Mouse (Mus musculus) heart, embryonic 11.5 days (tissue): Measurements from ENCODE around the gene Nupr1l. TPM values are rescaled to one million over a fixed set of nuclear protein-coding genes. Genes with fewer than 3 reads are reported as not detected.
"Not testable (repeated sequence)": the region's sequence is repeated elsewhere in the genome, so short reads cannot be mapped to it uniquely, and the experiment has no call there.

Experiments
- ATAC-seq: fragments of 200-750 bp; cut with Nextera tagmentation; replicated peaks from 2 replicates; pipeline ENCODE4 v1.8.0; 2017; ENCODE audit warnings: moderate library complexity; ENCODE audit not compliant: insufficient number of reproducible peaks, low FRiP score, low TSS enrichment
- H3K27ac ChIP-seq: fragments of 300-500 bp; sonication (generic); 2 replicates; pipeline ENCODE4 v1.5.1; 2014; ENCODE audit warnings: mild to moderate bottlenecking, low read depth, low read length
- H3K27me3 ChIP-seq: fragments of 300-500 bp; sonication (generic); 2 replicates; pipeline ENCODE4 v1.6.1; 2014; ENCODE audit warnings: mild to moderate bottlenecking, low read length, mixed read lengths; ENCODE audit not compliant: control insufficient read depth, insufficient read depth
- H3K36me3 ChIP-seq: fragments of 300-500 bp; sonication (generic); 2 replicates; pipeline ENCODE4 v1.6.1; 2014; ENCODE audit warnings: mild to moderate bottlenecking, low read length, moderate library complexity, mixed read lengths; ENCODE audit not compliant: control insufficient read depth, insufficient read depth
- H3K4me1 ChIP-seq: fragments of 300-500 bp; sonication (generic); 2 replicates; pipeline ENCODE4 v1.6.1; 2014; ENCODE audit warnings: low read length; ENCODE audit not compliant: control insufficient read depth, insufficient read depth
- H3K4me2 ChIP-seq: fragments of 300-500 bp; sonication (generic); 2 replicates; pipeline ENCODE4 v1.6.1; 2014; ENCODE audit warnings: mild to moderate bottlenecking, moderate library complexity
- H3K4me3 ChIP-seq: fragments of 300-500 bp; sonication (generic); 2 replicates; pipeline ENCODE4 v1.5.1; 2014; ENCODE audit warnings: low read depth, low read length
- H3K9ac ChIP-seq: fragments of 300-500 bp; sonication (generic); 2 replicates; pipeline ENCODE4 v1.6.1; 2014; ENCODE audit warnings: mild to moderate bottlenecking, low read depth, low read length, moderate library complexity
- H3K9me3 ChIP-seq: fragments of 300-500 bp; sonication (generic); replicated peaks from 2 replicates; pipeline ENCODE4 v1.6.1; 2016; ENCODE audit warnings: low read length; ENCODE audit not compliant: control insufficient read depth
- WGBS: fragments of 180-500 bp; shearing (Covaris S2); extraction: QIAGEN DNeasy Blood & Tissue Kit; methylation state at CpG from one replicate; pipeline ENCODE4 v1.1.7; 2014; ENCODE audit not compliant: insufficient replicate concordance; 5-methylcytosine and 5-hydroxymethylcytosine counted together
- polyA plus RNA-seq: library from polyadenylated mRNA; unstranded; fragments of >200 nt; fragmentation: Nextera tagmentation; extraction: Ambion mirVana; gene quantifications from 2 replicates; pipeline ENCODE4 v1.2.1, GENCODE M21; 2014

Gene Nupr1l
- polyA plus RNA-seq, 1 experiment from 2014 or later: 2.4 TPM

GRCm38 (mm10) chr5:129942073-129942939 is 34.0 kb downstream of the Nupr1l start:
- not testable (repeated sequence) for H3K9me3 ChIP-seq, H3K4me1 ChIP-seq, H3K36me3 ChIP-seq, H3K27me3 ChIP-seq
- H3K27ac ChIP-seq: peak overlapping the region; percentile 71
- H3K9ac ChIP-seq: peak overlapping the region; percentile 84
- peak overlapping the region; percentile 90 for H3K4me3 ChIP-seq
- ATAC-seq: peak; percentile 41
- H3K4me2 ChIP-seq: peak overlapping the region; percentile 90
- under 1% methylated on average over 42 of the region's 82 CpGs for WGBS

DNA sequence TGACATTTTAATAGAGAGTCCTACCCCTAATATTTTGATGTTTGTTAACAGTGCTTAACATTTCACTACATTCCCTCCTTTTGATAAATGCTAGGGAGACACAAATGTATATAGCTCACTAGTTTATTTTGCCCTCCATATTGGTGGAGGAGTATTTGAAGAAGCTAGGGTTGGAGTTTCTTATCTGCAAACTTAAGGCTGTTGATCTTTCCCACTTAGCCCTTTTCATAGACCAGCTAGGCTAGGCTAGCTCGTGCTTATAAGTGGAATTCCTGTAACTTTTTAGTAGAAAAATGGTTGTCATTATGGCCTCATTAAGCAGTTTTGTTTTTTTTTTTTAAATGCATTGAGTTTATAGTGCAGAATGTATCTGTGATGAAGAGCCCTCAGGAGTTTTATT is 35.1 kb downstream of the Nupr1l start:
- no peak overlapping the region for H3K9ac ChIP-seq
- no peaks in the 10 kb centered on the region for H3K27me3 ChIP-seq
- ATAC-seq: no peak
- H3K4me1 ChIP-seq: peaks cover 3% of the 10 kb centered on the region; the same call in 1 of the 2 replicates
- no peak overlapping the region for H3K27ac ChIP-seq
- no peaks in the 10 kb centered on the region for H3K9me3 ChIP-seq
- H3K36me3 ChIP-seq: no peaks in the 10 kb centered on the region
- no peak overlapping the region for H3K4me3 ChIP-seq
- 65% methylated on average over 1 of the region's 1 CpGs for WGBS
- peak overlapping the region; percentile 14; the same call in 1 of the 2 replicates for H3K4me2 ChIP-seq

- no peaks in the 10 kb centered on the region for H3K27me3 ChIP-seq
- no peaks in the 10 kb centered on the region for H3K36me3 ChIP-seq
- H3K4me3 ChIP-seq: no peak overlapping the region
- ATAC-seq: no peak
- H3K9me3 ChIP-seq: no peaks in the 10 kb centered on the region
- peaks cover 3% of the 10 kb centered on the region; the same call in 1 of the 2 replicates for H3K4me1 ChIP-seq
- 72% methylated on average over 2 of the region's 2 CpGs for WGBS
- no peak overlapping the region for H3K4me2 ChIP-seq
- no peak overlapping the region for H3K9ac ChIP-seq
- no peak overlapping the region for H3K27ac ChIP-seq
Measured at GRCm38 (mm10) chr5:129947528-129948033, 39.2 kb downstream of the Nupr1l start.

GRCm38 (mm10) chr5:129952143-129952542 is 43.8 kb downstream of the Nupr1l start:
- 76% methylated on average over 4 of the region's 4 CpGs for WGBS

DNA sequence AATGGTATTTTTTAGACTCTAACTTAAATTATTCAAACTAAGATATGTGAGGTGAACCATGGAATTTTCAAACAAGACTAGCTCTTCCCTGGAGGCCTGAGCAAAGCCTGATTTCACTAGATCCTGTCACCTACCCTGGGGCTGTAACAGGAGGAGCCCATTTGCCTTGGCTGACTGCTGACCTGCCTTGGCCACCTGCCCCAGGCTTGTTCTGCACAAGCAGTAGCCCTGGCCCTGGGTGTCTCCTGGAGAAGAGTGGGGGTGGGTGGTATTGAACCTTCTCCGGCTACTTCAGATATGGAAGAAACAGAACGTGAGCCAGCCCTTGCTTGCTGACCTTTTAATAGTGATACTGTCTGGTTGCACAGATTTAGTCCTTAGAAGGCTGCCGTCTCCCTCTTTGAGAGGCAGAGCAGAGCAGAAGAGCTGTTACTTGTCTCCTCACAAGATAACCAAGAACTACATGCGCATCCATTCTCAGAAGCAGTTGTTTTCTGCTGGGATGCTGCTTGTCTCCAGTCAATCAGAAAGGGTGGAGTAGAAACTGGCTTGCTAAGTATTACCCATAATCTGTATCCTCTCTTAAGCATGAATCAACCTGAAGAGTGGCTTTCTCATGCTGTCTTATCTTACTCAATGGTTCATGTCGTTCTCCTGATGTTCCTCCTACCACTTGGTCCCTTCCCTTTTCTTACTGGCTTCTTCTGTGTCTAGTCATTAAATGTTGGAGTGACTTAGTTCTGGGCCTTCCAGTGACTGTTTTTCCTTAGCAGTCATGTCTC is 46.3 kb downstream of the Nupr1l start:
- ATAC-seq: no peak
- H3K9me3 ChIP-seq: no peaks in the 10 kb centered on the region
- no peaks in the 10 kb centered on the region for H3K36me3 ChIP-seq
- H3K4me2 ChIP-seq: no peak overlapping the region
- no peak overlapping the region for H3K27ac ChIP-seq
- H3K27me3 ChIP-seq: no peaks in the 10 kb centered on the region
- H3K4me1 ChIP-seq: peaks cover 5% of the 10 kb centered on the region
- no peak overlapping the region for H3K9ac ChIP-seq
- no peak overlapping the region for H3K4me3 ChIP-seq
- 53% methylated on average over 5 of the region's 5 CpGs for WGBS

More at GRCm38 (mm10) chr5:129952143-129952542, 43.8 kb downstream of the Nupr1l start:
- H3K4me1 ChIP-seq: peaks cover 5% of the 10 kb centered on the region
- no peak overlapping the region for H3K4me3 ChIP-seq
- ATAC-seq: no peak
- H3K9me3 ChIP-seq: no peaks in the 10 kb centered on the region
- H3K27me3 ChIP-seq: no peaks in the 10 kb centered on the region
- H3K36me3 ChIP-seq: no peaks in the 10 kb centered on the region
- no peak overlapping the region for H3K27ac ChIP-seq
- H3K4me2 ChIP-seq: no peak overlapping the region
- no peak overlapping the region for H3K9ac ChIP-seq

DNA sequence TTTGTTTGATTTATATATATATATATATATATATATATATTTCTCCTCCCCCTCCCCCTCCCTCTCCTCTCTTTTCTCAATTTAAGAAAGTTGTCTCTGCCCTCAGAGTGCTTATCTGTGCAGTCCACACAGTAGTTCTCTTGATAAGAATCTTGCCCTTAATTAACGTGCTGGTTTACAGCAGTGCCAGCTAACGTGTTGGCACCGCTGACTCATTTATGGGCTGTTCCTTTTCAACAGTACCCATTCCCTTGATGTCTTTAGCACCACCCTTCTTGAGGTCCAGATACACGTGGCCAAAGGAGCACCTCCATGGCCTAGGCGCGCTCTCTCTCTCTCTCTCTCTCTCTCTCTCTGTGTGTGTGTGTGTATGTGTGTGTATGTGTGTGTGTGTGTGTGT is 47.5 kb downstream of the Nupr1l start:
- Histone ChIP-seq H3K36me3 (peaks cover 3% of the 10 kb centered on the region; the same call in 1 of the 2 replicates), H3K27ac (no peak overlapping the region), H3K4me1 (peaks cover 5% of the 10 kb centered on the region), H3K9ac (no peak overlapping the region), H3K4me2 (no peak overlapping the region), H3K4me3 (no peak overlapping the region), H3K27me3 (no peaks in the 10 kb centered on the region), H3K9me3 (no peaks in the 10 kb centered on the region)
- no peak for ATAC-seq
- 65% methylated on average over 6 of the region's 6 CpGs for WGBS

- ATAC-seq: no peak
- H3K27ac ChIP-seq: no peak overlapping the region
- peaks cover 3% of the 10 kb centered on the region; the same call in 1 of the 2 replicates for H3K36me3 ChIP-seq
- no peaks in the 10 kb centered on the region for H3K9me3 ChIP-seq
- no peak overlapping the region for H3K4me3 ChIP-seq
- no peaks in the 10 kb centered on the region for H3K27me3 ChIP-seq
- no peaks in the 10 kb centered on the region for H3K4me1 ChIP-seq
- no peak overlapping the region for H3K9ac ChIP-seq
- no peak overlapping the region for H3K4me2 ChIP-seq
- 85% methylated on average over 4 of the region's 4 CpGs for whole genome bisulfite sequencing
Measured at GRCm38 (mm10) chr5:129963224-129963623, 54.9 kb downstream of the Nupr1l start.
